Mouse (Mus musculus) spleen, postnatal 4 days (tissue): Measurements from ENCODE around the gene Brdt.

Source experiments
- DNase-seq, 2 experiments: peaks; one replicate each; pipeline ENCODE4 v3.0.0; 2022; ENCODE audit warnings: low spot score in 2 of 2

Gene Brdt

GRCm38 (mm10) chr5:107330916-107331421 lies at the start of gene Brdt:
Brdt (plus strand) TSS chr5:107331159.
- no peak for DNase-seq

GRCm38 (mm10) chr5:107282561-107283307 lies 48.2 kb upstream of the Brdt start:
- no peak for DNase-seq

- no peak for DNase-seq
Observed at GRCm38 (mm10) chr5:107283935-107284524, 46.9 kb upstream of the Brdt start.

- no peak for DNase-seq
Observed at GRCm38 (mm10) chr5:107285563-107285962, 45.4 kb upstream of the Brdt start.

- peak; percentile 67 to 90 for DNase-seq
Observed at GRCm38 (mm10) chr5:107287254-107287907, 43.6 kb upstream of the Brdt start.

GRCm38 (mm10) chr5:107287908-107288267 lies 43.1 kb upstream of the Brdt start:
- DNase-seq, result no peak

GRCm38 (mm10) chr5:107288427-107289233 lies 42.3 kb upstream of the Brdt start:
- DNase-seq, result peak; percentile 21 to 70

GRCm38 (mm10) chr5:107289234-107289764 lies 41.7 kb upstream of the Brdt start, which contains the start of gene Tgfbr3:
Tgfbr3 (minus strand) TSS chr5:107289629.
- peak; percentile 68 to 82 for DNase-seq

GRCm38 (mm10) chr5:107289986-107290385 lies 41.0 kb upstream of the Brdt start:
- no peak for DNase-seq

GRCm38 (mm10) chr5:107294041-107294440 lies 36.9 kb upstream of the Brdt start:
- DNase-seq, result no peak

GRCm38 (mm10) chr5:107295061-107295816 lies 35.7 kb upstream of the Brdt start:
- no peak for DNase-seq

- no peak for DNase-seq
Observed at GRCm38 (mm10) chr5:107295817-107296511, 35.0 kb upstream of the Brdt start.

GRCm38 (mm10) chr5:107296512-107297322 lies 34.2 kb upstream of the Brdt start:
- DNase-seq, result no peak

- DNase-seq, result no peak
Observed at GRCm38 (mm10) chr5:107298854-107299253, 32.1 kb upstream of the Brdt start.

- DNase-seq, result no peak
Observed at GRCm38 (mm10) chr5:107303350-107303861, 27.6 kb upstream of the Brdt start.

- no peak for DNase-seq
Observed at GRCm38 (mm10) chr5:107304117-107304825, 26.7 kb upstream of the Brdt start.

- DNase-seq, result no peak
Observed at GRCm38 (mm10) chr5:107307432-107307831, 23.5 kb upstream of the Brdt start.

GRCm38 (mm10) chr5:107317141-107317540 lies 13.8 kb upstream of the Brdt start:
- DNase-seq, result no peak
